Mouse (Mus musculus): ENCODE measurements around the gene Col4a1.

Col4a1 gene

DNA sequence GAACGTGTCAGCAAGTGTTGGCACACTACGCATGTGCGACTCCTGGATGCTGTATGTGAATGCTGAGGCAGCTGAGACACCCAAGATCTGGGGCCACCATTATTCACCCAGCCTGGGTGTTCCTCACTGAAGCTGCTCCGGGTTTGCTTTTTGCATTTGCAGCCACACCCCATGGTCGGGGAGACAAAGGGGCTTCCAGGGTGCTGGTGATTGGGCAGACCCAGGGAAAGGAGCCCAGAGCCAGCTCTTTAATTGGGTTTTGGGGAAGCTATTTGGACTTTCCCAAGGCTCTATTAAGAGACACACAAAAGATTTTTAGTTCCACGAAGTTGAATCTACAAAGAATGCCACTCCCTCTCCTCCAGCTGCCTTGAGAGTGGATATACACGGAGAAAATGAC, 85.2 kb downstream of the Col4a1 start:
- DNase-seq, result no peak

DNA sequence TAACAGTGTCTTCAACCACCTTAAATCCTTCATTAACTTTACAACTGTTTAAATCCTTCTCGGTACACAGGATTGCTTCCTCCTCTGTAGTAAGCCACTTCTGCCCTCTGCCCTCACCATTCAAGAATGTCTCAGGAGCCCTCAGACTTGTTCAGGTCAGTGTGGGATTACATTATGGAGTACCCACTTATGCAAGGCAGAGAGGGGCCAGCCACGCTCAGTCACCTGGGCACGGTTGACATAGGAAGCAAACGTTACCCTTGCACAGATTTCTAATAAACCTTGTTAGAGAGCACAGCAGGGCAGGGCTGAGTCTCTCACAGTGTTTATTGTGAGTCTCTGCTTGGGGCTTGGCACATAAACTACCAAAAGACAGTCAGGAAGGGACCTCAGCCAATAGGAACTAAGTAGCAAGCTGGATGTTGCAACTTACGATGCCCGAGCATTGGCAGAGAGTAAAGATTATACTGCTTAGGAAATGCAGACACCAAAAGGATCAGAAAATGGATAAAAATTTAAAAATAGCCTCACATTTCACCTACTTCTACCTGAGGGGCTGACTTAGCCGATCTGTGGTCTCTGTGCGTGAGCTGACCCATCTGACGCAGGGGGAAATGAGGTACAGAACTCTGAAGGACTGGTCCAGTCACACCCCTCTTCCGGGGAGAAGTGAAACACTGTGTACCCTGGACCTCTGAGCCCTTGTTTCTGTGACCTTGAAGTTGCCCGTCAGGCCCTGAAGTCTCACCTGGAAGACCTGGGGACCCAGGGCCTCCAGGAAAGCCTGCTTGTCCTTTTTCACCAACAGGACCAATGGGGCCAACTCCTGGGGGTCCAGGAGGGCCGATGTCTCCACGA, 86.8 kb downstream of the Col4a1 start:
- no peak for DNase-seq

DNA sequence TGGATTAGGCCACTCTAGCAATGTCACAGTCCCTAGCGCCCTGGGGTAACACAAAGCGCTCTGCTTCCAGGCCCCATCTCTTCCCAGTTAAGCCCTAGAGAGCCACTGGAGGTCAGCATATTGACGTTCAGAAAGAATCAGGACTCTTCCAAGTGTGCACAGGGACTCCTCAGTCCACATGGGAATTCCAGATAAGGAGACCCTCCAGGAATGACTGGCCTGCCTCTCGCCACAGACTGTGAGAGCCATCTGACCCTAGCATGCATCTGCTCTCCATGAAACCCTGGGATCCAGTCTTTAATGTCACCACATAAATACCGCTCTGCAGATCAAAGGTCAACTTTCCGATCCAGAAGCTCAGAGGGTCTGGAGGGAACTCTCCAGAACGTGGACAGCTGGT, 88.4 kb downstream of the Col4a1 start:
- no peak for DNase-seq

DNA sequence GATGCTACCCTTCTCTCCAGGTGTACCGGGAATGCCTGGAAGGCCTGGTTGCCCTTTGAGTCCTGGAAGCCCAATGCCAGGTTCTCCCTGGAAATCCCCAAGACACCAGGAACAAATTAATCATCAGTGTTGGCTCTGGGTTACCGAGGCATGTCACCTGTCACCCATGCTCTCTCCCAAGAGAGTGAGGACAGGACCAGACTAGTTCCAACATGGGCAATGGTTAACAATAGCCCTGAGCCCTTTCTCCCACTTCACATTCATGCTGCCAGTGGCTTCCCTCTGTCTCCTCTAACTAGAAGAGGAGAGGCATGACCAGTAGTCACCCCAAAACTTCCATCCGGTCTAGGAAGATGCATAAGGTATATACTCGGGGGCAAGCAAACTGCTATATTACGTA, 91.3 kb downstream of the Col4a1 start:
- DNase-seq, result no peak

DNA sequence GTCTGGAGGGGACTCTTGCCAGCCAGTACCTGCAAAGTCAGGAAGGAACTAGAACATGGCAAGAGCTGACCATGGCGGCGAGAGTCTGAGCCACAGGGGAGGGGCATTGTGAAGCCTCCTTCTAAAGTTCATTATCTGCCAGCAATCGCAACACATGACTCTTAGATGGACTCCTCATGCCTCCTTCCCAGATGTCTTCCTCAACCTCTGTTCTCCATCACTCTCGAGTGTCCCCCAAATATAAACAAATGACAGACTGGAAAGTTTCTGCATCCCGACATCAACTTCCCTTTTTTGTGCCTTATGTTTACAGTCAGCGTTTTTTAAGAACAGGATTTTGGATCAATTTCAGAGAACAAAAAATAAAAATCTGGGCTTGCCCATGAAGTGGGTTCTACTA, 93.3 kb downstream of the Col4a1 start:
- no peak for DNase-seq

DNA sequence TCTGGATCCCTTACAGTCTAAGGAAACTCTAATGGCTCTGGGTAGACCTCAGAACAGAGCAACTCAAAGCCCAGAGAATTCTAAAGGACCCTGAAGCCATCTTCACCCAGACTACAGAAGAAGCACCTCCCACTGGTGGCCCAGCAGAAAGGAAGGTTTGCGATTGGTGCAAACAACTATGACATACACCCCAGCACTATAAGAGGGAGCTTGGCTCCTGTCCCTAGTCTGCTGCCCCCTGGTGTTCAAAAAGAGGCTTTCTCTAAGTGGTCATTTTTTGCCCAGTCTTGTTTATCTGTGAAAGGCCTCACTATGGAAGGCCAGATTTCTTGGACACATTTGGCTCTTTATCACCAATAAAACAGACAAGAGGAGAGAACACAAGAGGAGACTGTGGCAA, 97.4 kb downstream of the Col4a1 start:
- peak; percentile 35 to 53 for DNase-seq

DNA sequence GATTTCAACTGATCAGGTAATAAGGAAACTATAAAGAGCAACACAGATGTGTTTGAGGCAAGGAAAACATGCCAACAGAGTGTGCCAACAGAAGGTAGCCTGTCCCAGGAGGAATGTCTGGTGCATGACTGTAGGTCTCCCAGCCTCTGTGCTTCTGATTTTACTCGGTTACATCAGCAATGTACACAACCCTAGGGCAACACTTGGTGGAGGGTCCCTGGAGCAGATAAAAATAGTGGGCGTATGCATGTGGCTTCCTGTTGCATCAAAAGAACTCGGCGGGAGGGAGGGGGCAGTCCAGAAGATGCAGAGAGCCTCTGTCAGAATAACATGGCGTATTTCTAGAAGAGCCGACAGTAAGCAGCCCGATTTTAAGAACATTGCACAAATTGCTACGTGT, 106.1 kb downstream of the Col4a1 start:
- DNase-seq, result no peak

DNA sequence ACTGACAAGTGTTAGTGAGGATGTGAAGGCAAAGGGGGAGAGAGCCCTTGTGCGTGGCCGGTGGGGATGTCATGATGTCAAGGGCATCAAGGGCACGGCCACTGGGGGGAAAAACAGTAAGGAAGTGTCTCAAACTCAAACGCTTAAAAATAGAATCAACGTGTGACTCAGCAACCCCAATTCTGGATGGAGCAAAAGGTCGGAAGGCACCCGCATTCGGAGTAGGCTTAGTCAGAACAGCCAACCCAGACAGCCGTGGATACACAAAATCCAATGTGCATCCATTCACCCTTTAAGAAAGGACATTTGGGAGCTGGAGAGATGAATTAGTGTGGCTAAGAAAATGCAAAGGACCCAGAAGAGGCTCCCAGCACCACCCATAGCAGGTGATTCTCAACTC, 107.1 kb downstream of the Col4a1 start:
- no peak for DNase-seq

DNA sequence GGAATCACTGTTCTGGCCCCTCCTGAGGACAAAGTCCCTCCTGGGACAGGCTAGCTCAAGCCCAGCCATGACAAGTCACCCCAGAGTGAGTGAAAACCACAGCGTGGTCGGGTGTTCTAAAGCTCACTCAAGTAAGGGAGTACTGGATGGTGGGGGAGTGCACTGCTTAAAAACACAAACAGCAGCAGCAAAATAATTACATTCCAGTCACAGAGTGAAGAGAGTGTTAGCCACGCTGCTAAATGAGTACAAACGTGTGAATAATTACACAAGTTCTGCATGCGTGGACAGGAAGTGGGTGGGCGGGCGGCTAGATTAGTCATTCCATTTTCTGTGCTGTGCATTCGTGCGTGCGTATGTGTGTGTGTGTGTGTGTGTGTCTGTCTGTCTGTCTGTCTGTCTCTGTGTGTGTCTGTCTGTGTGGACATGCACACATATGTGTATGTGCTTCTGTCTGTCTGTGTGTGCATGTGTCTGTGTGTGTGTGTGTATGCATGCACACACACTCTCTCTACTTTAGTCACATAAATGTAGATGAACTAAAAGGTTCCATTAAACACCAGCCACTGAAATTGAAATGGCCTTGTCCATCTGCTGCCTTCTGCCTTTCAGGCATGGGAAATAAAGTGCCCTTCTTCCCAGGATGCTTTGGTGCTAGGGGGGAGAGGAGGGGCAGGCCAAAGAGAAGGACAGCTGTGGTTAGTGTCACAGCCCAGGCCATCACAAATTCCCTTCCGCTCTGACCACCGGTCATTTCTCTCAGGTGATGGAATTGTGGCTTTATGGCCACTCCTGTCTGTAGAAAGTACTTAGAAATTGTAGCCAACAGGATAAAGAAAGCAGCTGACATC, 109.1 kb downstream of the Col4a1 start:
- no peak for DNase-seq

DNA sequence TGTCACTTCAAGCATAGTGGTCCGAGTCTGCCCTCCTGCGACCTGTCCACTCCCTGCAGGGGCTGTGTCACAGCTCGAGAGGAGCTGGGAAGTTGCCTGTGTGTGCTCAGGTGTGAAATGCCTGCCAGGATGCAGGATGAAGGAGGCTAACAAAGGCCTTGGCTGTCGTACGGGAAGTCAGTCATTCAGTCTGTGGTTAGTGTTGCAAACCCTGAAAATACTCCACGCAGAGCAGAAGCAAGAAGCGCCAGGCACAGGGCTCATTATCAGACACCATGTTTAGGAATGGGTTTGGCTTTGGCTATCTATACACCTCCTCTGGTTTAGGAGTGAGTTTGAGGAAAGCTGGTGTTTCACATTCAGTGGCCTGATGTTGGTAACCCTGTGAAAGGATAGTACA, 114.0 kb downstream of the Col4a1 start:
- peak; percentile 16 to 20 for DNase-seq

DNA sequence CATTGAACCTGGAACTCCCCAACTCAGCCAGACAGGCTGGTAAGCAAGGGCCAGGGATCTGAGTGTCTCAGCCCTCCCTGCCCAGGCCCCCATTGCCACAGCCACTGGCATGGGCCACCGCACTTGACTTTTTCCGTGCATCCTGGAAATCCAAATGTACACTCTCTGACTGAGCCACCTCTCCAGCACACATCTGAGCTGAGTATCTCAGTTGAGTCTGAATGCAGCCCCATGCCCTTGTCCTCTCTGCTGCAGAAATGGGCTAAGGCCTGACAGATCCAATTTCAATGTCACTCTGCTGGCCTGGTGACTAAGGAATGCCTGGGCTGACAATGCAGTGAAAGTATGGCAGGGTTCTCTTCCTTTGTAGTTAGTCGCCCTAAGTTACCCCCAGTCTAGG, 114.6 kb downstream of the Col4a1 start:
- no peak for DNase-seq

DNA sequence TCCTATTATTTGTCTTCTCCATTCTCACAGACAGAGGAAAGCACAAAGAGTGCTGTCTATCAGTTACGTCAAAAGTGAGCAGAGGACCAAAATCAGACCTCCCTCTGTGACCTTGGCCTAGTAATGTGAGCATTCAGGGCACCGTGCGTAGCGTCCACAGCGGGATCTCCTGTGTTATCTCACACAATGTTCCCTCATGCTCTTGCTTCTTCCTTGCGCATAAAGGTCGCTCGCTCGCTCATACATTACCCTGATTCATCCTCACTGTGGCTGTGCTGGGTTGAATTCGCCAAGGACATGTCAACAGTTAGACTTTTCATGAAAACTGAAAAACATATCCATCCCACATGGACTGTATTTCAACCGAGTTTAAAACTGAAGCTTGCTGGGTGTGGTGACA, 115.4 kb downstream of the Col4a1 start:
- no peak for DNase-seq

DNA sequence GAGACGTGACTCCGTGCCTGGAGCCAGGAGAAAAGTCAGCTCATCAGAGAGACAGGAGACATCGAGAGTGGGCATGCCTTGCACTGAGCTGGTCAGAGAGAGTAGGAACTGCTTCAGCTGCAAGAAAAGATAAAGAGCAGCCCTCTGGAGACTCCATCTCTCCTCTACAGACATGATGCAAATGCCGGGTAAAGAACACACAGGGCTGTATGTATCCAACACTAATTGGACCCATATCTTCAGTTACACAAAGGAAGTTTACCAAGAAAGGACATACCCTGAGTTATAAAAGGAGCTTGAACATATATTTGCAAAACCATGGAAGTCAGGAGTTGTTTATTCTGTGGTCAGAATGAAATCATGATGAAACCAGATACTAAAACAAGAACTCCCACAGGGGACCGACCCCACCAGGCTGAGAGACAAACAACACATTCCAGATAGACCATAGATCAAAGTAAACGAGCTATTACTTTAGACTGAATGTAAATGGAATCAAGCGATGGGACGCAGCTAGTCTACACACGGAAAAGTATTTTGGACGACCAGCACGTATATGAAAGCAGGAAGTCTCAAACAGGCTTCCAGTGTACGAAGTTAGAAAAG, 119.8 kb downstream of the Col4a1 start:
- DNase-seq, result no peak

DNA sequence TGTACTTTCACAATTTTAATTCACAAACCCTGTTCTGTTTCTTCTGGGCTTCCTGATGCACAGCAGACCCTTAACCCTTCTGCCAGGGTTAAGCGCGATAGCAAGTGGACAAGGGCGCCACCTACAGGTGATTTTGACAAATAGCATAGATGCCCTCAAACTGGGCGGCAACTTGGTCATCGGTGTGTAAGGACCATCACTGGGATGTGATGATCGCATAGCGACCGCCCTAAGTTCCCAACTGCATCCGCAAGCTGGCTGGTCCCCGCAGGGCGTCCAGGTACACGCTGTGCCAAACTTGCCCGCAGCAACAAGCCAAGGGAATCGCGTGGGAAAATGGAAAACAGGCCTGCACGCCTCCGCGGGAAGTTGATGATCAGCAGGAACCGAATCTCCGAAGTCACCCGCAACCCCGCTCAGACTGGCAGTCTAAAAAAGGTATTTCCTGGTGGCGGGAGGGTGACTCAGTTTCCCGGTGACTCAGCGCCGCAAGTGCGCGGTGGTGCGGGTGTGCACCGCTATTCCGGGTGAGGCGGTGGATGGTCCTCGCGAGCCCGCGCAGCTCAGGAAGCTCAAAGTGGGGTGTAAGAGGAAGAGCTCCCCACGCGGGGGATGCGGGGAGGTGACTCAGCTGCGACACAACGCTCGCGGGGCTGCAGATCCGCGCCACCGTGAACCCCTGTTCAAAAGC, 124.9 kb downstream of the Col4a1 start:
- peak; percentile 75 to 81 for DNase-seq

DNA sequence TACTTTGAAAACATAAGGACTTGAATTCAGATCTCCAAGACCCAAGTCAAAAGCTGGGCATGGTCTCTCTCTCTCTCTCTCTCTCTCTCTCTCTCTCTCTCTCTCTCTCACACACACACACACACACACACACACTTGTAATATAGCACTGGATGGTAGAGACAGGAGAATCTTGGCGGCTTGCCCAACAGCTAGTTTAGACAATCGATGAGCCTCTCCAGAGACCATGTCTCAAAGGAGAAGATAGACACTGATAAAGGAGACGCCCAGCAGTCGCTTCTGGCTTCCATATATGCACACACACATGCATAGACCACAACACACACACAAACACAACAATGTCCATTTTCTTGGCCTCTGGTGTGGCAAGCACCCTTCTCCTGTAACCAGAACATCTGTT, 126.2 kb downstream of the Col4a1 start:
- DNase-seq, result peak in 1 of 2 experiments; percentile 15

DNA sequence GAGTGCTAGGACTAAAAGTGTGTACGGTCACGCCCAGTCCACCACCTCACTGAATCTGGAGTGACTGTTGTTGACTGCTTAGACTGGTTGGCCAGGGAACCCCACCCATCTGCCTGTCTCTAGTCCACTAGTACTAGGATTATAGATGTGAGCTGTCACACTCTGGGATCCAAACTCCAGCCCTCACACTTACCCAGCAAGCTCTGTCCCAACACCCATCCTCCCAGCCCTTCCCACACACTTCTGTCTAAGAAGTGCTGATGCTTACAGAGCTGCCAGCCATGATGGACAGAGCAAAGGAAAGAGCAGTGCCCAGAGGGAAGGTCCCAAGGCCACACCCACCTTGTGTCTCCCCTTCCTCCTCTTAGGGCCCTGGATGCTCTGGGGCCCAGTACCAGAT, 127.0 kb downstream of the Col4a1 start:
- no peak for DNase-seq

DNA sequence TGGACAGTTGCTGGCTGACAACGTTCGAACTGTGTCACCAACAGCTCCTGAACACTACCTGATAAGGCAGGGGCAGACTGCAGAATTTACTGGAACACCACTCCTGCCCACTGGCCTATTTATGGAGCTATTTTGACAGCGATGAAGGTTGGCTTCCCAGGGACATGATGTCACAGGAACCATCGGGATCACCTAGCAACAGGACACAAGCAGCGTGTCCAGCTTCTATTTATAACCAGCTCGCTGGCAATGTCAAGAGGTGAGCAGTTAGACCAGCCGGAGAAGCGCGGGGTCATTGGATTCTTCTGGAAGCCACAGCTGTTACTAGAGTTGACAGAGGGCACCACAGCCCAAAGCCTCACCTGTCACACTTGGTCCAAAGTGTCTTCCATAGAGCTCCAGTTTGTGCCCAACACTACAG, 129.0 kb downstream of the Col4a1 start:
- peak; percentile 46 to 69 for DNase-seq

DNA sequence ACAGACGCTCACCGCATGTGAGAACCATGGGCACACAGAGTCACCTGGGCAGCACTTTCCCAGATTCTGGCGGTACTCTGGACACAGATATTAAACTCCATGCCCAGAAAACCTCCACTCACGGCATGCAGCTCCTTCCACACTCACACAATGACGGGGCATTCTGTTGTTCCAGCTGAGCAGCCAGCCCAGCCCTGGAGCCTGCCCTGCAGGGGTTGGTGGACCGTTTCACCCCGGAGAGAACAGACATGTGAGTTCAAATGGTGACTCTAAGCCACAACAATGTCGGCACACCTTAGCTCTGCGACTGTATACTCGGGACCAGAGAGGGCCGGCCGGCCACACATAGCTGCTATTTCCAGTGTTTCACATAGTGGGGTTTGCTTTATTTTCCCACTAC, 130.0 kb downstream of the Col4a1 start:
- peak in 1 of 2 experiments; percentile 9 for DNase-seq

DNA sequence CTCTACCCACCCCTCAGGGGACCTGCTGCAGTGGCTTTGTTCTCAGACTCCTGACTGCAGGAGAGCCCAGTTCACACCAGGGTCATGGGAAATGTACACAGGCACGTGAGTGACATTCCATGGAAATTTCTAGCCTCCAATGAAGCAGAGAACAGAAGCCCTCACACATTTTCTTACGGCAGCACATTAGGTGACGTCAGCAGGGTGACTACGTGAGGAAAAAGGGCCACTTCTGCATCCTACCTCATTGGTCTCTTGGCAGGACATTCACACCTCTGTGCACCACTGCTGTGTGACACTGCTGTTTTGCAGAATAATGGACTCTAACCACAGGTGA, 130.5 kb downstream of the Col4a1 start:
- no peak for DNase-seq

DNA sequence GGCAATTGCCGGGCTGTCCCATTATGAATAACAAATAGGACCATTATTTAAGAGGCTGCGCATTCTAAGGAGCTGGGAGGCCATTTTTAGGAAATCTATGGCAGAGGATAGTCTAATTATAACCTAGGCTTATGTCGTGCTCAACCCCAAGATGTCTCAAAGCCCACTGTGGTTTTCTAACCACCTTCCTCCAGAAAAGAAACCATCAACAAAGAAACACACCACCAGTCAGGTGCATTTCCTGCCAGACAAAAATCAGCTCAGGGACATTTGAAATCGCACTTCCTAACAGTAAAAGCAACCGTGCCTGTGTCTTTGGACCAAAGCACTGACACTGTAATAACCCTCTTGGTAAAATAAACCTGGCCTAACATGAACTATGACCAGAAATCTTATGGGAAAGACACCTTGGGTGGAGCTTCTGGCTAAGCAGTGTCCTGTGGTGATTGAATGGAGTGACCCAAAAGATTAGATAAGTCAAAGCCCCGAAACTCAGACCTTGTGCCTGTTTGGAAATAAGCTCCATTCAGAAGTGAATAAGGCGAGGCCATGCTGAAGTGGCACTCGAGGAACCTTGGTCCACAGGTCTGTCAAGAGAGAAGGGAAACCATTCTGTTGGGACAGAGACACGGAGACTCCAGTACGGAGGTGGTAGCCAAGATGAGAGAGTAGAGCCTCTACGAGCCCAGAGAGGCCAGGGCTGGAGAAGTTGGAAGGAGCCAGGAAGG, 131.0 kb downstream of the Col4a1 start:
- DNase-seq, result no peak

DNA sequence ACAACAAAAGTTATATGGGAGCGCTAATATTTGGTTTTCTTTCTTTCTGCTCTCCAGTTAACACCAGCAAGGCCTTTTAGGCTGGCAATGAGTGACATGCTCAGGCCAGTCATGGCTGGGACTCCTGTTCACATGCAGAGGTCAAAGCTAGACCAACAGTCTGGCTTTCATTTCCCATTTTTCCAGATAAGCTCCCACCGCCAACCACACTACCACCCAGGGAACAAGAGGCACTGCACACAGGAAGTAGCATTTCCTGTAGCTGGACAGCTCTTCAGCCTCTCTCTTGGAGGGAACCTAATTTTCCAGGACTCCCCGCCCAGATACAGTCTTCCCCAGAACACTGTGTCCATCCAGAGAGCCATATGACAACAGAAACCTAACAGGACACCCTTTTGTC, 132.8 kb downstream of the Col4a1 start:
- no peak for DNase-seq

DNA sequence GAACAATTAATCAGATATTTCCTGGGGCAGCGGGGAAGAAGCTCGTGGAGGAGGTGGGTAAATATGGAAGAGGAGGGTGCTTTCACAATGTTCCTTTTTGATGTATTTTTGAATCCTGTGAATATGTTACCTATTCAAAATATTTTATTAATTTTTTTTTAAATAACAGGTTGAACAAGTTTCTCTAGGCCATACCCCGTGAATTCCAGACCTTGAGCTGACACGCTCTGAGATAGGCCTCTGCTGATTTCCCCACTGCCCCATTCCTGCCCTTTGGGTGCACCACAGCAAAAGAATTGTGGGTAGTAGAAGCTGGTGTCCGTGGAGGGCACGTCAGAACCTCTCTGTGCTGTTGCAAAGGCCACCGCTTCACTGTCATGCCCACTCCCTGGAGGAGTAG, 136.2 kb downstream of the Col4a1 start:
- DNase-seq, result no peak
